Mouse (Mus musculus) cerebellum, adult (tissue): ENCODE results near the gene Cdkn2d.

Source experiments
- ATAC-seq: cut with Nextera tagmentation; 2 replicates; pipeline ENCODE4 v1.9.2; 2017; ENCODE audit warnings: mild to moderate bottlenecking, moderate library complexity, mixed read lengths; ENCODE audit not compliant: insufficient number of reproducible peaks, low FRiP score, low TSS enrichment

Gene Cdkn2d

GRCm38 (mm10) chr9:21249629-21250508 is 41.3 kb downstream of the Cdkn2d start:
- no peak for ATAC-seq

GRCm38 (mm10) chr9:21248326-21248725 is 42.9 kb downstream of the Cdkn2d start, which contains the start of gene S1pr5:
Gene S1pr5, minus strand, starts transcription at chr9:21248443.
- no peak for ATAC-seq

GRCm38 (mm10) chr9:21246342-21246741 is 44.9 kb downstream of the Cdkn2d start:
- no peak for ATAC-seq

- no peak for ATAC-seq
Measured at GRCm38 (mm10) chr9:21245113-21245487, 46.1 kb downstream of the Cdkn2d start.

GRCm38 (mm10) chr9:21244428-21245112 is 46.6 kb downstream of the Cdkn2d start:
- peak; percentile 54; the same call in 1 of the 2 replicates for ATAC-seq

- ATAC-seq = peak; percentile 64; the same call in 1 of the 2 replicates
Measured at GRCm38 (mm10) chr9:21243826-21244427, 47.3 kb downstream of the Cdkn2d start.

- no peak for ATAC-seq
Measured at GRCm38 (mm10) chr9:21241343-21241742, 49.9 kb downstream of the Cdkn2d start.

- no peak for ATAC-seq
Measured at GRCm38 (mm10) chr9:21239465-21239848, 51.8 kb downstream of the Cdkn2d start.

GRCm38 (mm10) chr9:21238733-21239464 is 52.3 kb downstream of the Cdkn2d start, which contains the start of gene Keap1:
Gene Keap1, minus strand, starts transcription at chr9:21239361.
- peak; percentile 46 for ATAC-seq
